Mouse (Mus musculus): ENCODE results near the gene Cnn2. TPM values are rescaled to one million over a fixed set of nuclear protein-coding genes. Genes with fewer than 3 reads are reported as not detected.

The Cnn2 gene
- polyA plus RNA-seq, 1 experiment from 2014 or later, result 223 TPM

GRCm38 (mm10) chr10:79997819-79998218, 9.4 kb downstream of the Cnn2 start:
- H3K4me3 ChIP-seq, result peak overlapping the region; percentile 64
- H3K27ac ChIP-seq, result peak overlapping the region; percentile 81
- WGBS, result 5% methylated on average over 15 of the region's 15 CpGs
- peaks cover 54% of the 10 kb centered on the region for H3K27me3 ChIP-seq (ENCODE audit: insufficient read depth, poor library complexity, severe bottlenecking)
- no peak for DNase-seq (ENCODE audit: low spot score)
- peaks cover 20% of the 10 kb centered on the region for H3K36me3 ChIP-seq
- H3K4me1 ChIP-seq (replicated peaks), result peaks cover 34% of the 10 kb centered on the region
- no peaks in the 10 kb centered on the region for H3K9me3 ChIP-seq

- 75% methylated on average over 9 of the region's 9 CpGs for WGBS
- H3K4me3 ChIP-seq, result 0 out of 2 replicates have a peak overlapping the region, but pooled peaks have one; percentile 9
Measured at GRCm38 (mm10) chr10:80001945-80002344, 13.6 kb downstream of the Cnn2 start.

DNA sequence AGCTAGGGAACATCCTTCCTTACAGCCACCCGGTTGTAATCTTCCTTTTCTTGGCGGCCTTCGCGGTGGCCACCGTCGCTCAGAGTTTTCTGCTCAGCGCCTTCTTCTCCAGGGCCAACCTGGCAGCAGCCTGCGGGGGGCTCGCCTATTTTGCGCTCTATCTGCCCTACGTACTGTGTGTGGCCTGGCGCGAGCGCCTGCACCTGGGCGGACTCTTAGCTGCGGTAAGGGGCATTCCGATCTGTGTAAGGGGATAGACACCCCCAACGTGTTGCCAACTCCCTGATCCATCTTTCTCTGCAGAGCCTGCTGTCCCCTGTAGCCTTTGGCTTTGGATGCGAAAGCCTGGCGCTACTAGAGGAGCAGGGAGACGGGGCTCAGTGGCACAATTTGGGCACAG, 14.4 kb downstream of the Cnn2 start:
- Histone ChIP-seq H3K27me3 (ENCODE audit: insufficient read depth, poor library complexity, severe bottlenecking) (peaks cover 77% of the 10 kb centered on the region), H3K27ac (peak overlapping the region; percentile 29; the same call in 1 of the 2 replicates)
- DNase-seq (ENCODE audit: low spot score), result no peak

More at GRCm38 (mm10) chr10:80001945-80002344, 13.6 kb downstream of the Cnn2 start:
- Histone ChIP-seq H3K4me1 (replicated peaks) (peaks cover 35% of the 10 kb centered on the region), H3K9me3 (no peaks in the 10 kb centered on the region), H3K27ac (no peak overlapping the region), H3K27me3 (ENCODE audit: insufficient read depth, poor library complexity, severe bottlenecking) (peaks cover 79% of the 10 kb centered on the region), H3K36me3 (no peaks in the 10 kb centered on the region)
- DNase-seq (ENCODE audit: low spot score), result no peak

GRCm38 (mm10) chr10:80003374-80004232, 15.2 kb downstream of the Cnn2 start:
- Histone ChIP-seq H3K27me3 (ENCODE audit: insufficient read depth, poor library complexity, severe bottlenecking) (peaks cover 69% of the 10 kb centered on the region), H3K36me3 (peaks cover 7% of the 10 kb centered on the region), H3K9me3 (no peaks in the 10 kb centered on the region), H3K4me3 (peak overlapping the region; percentile 16; the same call in 1 of the 2 replicates), H3K4me1 (replicated peaks) (peaks cover 19% of the 10 kb centered on the region), H3K27ac (0 out of 2 replicates have a peak overlapping the region, but pooled peaks have one; percentile 29)
- WGBS, result 62% methylated on average over 9 of the region's 9 CpGs
- no peak for DNase-seq (ENCODE audit: low spot score)

More for the DNA sequence above, 14.4 kb downstream of the Cnn2 start:
- 18% methylated on average over 21 of the region's 21 CpGs for WGBS
- H3K9me3 ChIP-seq, result no peaks in the 10 kb centered on the region
- no peaks in the 10 kb centered on the region for H3K36me3 ChIP-seq
- H3K4me3 ChIP-seq, result peak overlapping the region; percentile 16; the same call in 1 of the 2 replicates
- H3K4me1 ChIP-seq (replicated peaks), result peaks cover 26% of the 10 kb centered on the region

GRCm38 (mm10) chr10:80004233-80004705, 15.9 kb downstream of the Cnn2 start:
- Histone ChIP-seq H3K4me3 (no peak overlapping the region), H3K4me1 (replicated peaks) (peaks cover 19% of the 10 kb centered on the region), H3K27ac (no peak overlapping the region), H3K27me3 (ENCODE audit: insufficient read depth, poor library complexity, severe bottlenecking) (peaks cover 63% of the 10 kb centered on the region), H3K9me3 (no peaks in the 10 kb centered on the region), H3K36me3 (peaks cover 13% of the 10 kb centered on the region)
- no peak for DNase-seq (ENCODE audit: low spot score)
- WGBS, result 93% methylated on average over 8 of the region's 8 CpGs

DNA sequence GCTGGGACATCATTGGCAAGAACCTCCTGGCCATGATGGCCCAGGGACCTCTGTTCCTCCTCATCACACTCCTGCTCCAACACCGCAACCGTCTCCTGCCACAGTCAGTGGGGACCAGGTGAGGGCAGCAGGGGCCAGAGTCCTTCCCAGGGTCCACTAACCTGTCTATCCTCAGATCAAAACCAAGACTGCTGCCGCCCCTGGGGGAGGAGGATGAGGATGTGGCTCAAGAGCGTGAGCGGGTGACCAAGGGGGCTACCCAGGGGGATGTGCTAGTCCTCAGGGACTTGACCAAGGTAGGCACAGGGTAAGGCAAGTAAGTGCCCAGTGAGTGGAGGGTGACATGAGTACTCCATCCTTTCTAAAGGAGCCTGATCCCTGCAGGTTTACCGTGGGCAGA, 23.4 kb downstream of the Cnn2 start:
- Histone ChIP-seq H3K36me3 (peaks cover 41% of the 10 kb centered on the region), H3K9me3 (peaks cover 24% of the 10 kb centered on the region), H3K4me1 (replicated peaks) (no peaks in the 10 kb centered on the region; the same call in 1 of the 2 replicates), H3K4me3 (no peak overlapping the region), H3K27me3 (ENCODE audit: insufficient read depth, poor library complexity, severe bottlenecking) (peaks cover 56% of the 10 kb centered on the region), H3K27ac (no peak overlapping the region)
- 85% methylated on average over 6 of the region's 6 CpGs for WGBS
- no peak for DNase-seq (ENCODE audit: low spot score)

GRCm38 (mm10) chr10:80013609-80014008, 25.2 kb downstream of the Cnn2 start:
- 29% methylated on average over 25 of the region's 25 CpGs for WGBS

GRCm38 (mm10) chr10:80014484-80015290, 26.3 kb downstream of the Cnn2 start:
- 25% methylated on average over 28 of the region's 28 CpGs for WGBS
- Histone ChIP-seq H3K27ac (no peak overlapping the region), H3K27me3 (ENCODE audit: insufficient read depth, poor library complexity, severe bottlenecking) (peaks cover 79% of the 10 kb centered on the region), H3K36me3 (peaks cover 23% of the 10 kb centered on the region), H3K4me3 (0 out of 2 replicates have a peak overlapping the region, but pooled peaks have one; percentile 14), H3K9me3 (peaks cover 23% of the 10 kb centered on the region), H3K4me1 (replicated peaks) (peaks cover 16% of the 10 kb centered on the region)
- no peak for DNase-seq (ENCODE audit: low spot score)

More at GRCm38 (mm10) chr10:80013609-80014008, 25.2 kb downstream of the Cnn2 start:
- DNase-seq (ENCODE audit: low spot score), result no peak
- H3K4me1 ChIP-seq (replicated peaks), result peaks cover 5% of the 10 kb centered on the region
- peaks cover 24% of the 10 kb centered on the region for H3K9me3 ChIP-seq
- H3K27ac ChIP-seq, result no peak overlapping the region
- peaks cover 34% of the 10 kb centered on the region for H3K36me3 ChIP-seq
- H3K27me3 ChIP-seq (ENCODE audit: insufficient read depth, poor library complexity, severe bottlenecking), result peaks cover 69% of the 10 kb centered on the region
- H3K4me3 ChIP-seq, result peak overlapping the region; percentile 5; the same call in 1 of the 2 replicates

DNA sequence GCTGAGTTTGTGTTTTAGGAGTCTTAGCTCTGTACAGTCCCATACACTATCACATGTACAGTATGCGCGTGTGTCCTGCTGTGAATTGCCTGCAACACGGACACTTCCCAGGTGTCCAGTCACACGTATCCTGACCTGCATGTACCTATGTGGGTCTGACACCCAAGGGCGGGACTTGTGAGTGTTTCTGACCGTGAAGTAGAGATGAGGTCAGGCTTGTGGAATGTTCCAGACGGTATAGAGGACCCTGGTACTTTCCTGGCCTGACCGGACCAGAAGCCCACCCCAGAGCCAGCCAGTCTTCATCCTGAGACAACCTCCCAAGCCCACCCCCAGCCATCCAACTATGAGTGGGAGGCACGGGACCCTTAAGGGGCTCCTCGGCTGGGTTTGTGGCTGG, 27.2 kb downstream of the Cnn2 start:
- DNase-seq (ENCODE audit: low spot score), result no peak

DNA sequence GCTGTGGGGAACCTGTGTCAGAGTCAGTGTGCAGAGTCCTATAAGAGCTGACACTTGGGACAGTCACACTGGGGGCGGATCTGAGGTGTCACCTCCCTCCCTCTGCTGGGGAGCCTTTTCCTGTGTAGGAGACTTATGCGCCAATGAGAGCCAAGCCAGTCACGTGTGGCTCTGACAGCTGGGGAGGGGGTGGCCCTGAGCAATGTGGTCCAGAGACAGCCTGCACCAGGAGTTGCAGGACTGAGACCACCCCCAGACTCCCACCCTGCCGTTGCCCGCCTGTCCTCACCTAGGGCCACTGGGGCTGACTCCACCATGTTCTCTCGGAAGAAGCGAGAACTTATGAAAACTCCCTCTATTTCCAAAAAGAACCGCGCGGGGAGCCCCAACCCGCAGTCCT, 28.1 kb downstream of the Cnn2 start, which contains the start of gene Arhgap45:
Gene Arhgap45, plus strand, starts transcription at position 143 of the 400 bp plus-strand sequence.
- H3K27ac ChIP-seq, result no peak within 1 kb of the TSS
- H3K36me3 ChIP-seq, result peaks cover 6% of the 10 kb centered on the region
- H3K9me3 ChIP-seq, result peaks cover 6% of the 10 kb centered on the region; the same call in 1 of the 2 replicates
- peaks cover 94% of the 10 kb centered on the region for H3K27me3 ChIP-seq (ENCODE audit: insufficient read depth, poor library complexity, severe bottlenecking)
- 68% methylated on average over 11 of the region's 11 CpGs for WGBS
- no peak for DNase-seq (ENCODE audit: low spot score)
- H3K4me1 ChIP-seq (replicated peaks), result peaks cover 32% of the 10 kb centered on the region
- H3K4me3 ChIP-seq, result no peak within 1 kb of the TSS

More for the DNA sequence above, 27.2 kb downstream of the Cnn2 start:
- Histone ChIP-seq H3K4me3 (no peak overlapping the region), H3K27ac (no peak overlapping the region), H3K9me3 (peaks cover 15% of the 10 kb centered on the region), H3K36me3 (peaks cover 15% of the 10 kb centered on the region), H3K27me3 (ENCODE audit: insufficient read depth, poor library complexity, severe bottlenecking) (peaks cover 88% of the 10 kb centered on the region), H3K4me1 (replicated peaks) (peaks cover 25% of the 10 kb centered on the region)
- 83% methylated on average over 10 of the region's 10 CpGs for WGBS

- Histone ChIP-seq H3K27ac (no peak overlapping the region), H3K36me3 (peaks cover 5% of the 10 kb centered on the region), H3K4me1 (replicated peaks) (peaks cover 32% of the 10 kb centered on the region), H3K27me3 (ENCODE audit: insufficient read depth, poor library complexity, severe bottlenecking) (peaks cover 90% of the 10 kb centered on the region), H3K4me3 (no peak overlapping the region), H3K9me3 (peaks cover 2% of the 10 kb centered on the region; the same call in 1 of the 2 replicates)
- 85% methylated on average over 10 of the region's 10 CpGs for WGBS
- no peak for DNase-seq (ENCODE audit: low spot score)
Measured at GRCm38 (mm10) chr10:80016931-80017330, 28.5 kb downstream of the Cnn2 start.

- Histone ChIP-seq H3K9me3 (no peaks in the 10 kb centered on the region), H3K27ac (peak overlapping the region; percentile 35; the same call in 1 of the 2 replicates), H3K27me3 (ENCODE audit: insufficient read depth, poor library complexity, severe bottlenecking) (peaks cover 85% of the 10 kb centered on the region), H3K36me3 (peaks cover 7% of the 10 kb centered on the region; the same call in 1 of the 2 replicates), H3K4me3 (no peak overlapping the region), H3K4me1 (replicated peaks) (peaks cover 32% of the 10 kb centered on the region)
- DNase-seq (ENCODE audit: low spot score), result no peak
- WGBS, result 83% methylated on average over 3 of the region's 3 CpGs
Measured at GRCm38 (mm10) chr10:80017361-80017760, 29.0 kb downstream of the Cnn2 start.

Measured in hindbrain, embryonic 10.5 days (tissue).